Mouse (Mus musculus): Measurements from ENCODE around the gene Gm20388. TPM values are rescaled to one million over a fixed set of nuclear protein-coding genes. Genes with fewer than 3 reads are reported as not detected.

Gm20388 gene
- polyA plus RNA-seq, 1 experiment from 2014 or later: 5.5 TPM

GRCm38 (mm10) chr8:121827726-121828125 is 1917.1 kb downstream of the Gm20388 start:
- peak overlapping the region; percentile 97; the same call in 1 of the 2 replicates for H3K4me3 ChIP-seq
- peaks cover 19% of the 10 kb centered on the region for H3K4me1 ChIP-seq
- WGBS: 97% methylated on average over 5 of the region's 5 CpGs
- no peak overlapping the region for H3K27ac ChIP-seq
- no peaks in the 10 kb centered on the region for H3K9me3 ChIP-seq
- no peak for DNase-seq (ENCODE audit: extremely low spot score, low spot score)
- H3K27me3 ChIP-seq (ENCODE audit: poor library complexity, severe bottlenecking): 0 out of 2 replicates have a peak, but pooled peaks cover 4% of the 10 kb centered on the region
- peaks cover 6% of the 10 kb centered on the region for H3K36me3 ChIP-seq (replicated peaks)

GRCm38 (mm10) chr8:121828376-121829023 is 1917.9 kb downstream of the Gm20388 start:
- 38% methylated on average over 10 of the region's 10 CpGs for WGBS
- Histone ChIP-seq H3K27ac (peak overlapping the region; percentile 90), H3K27me3 (ENCODE audit: poor library complexity, severe bottlenecking) (0 out of 2 replicates have a peak, but pooled peaks cover 4% of the 10 kb centered on the region)

GRCm38 (mm10) chr8:121829048-121829776 is 1918.6 kb downstream of the Gm20388 start, which contains the start of gene Klhdc4:
Gene Klhdc4 (minus strand): TSS chr8:121829569.
- under 1% methylated on average over 68 of the region's 68 CpGs for WGBS
- peak within 1 kb of the TSS; percentile 90 for H3K27ac ChIP-seq

More at GRCm38 (mm10) chr8:121828376-121829023, 1917.9 kb downstream of the Gm20388 start:
- Histone ChIP-seq H3K9me3 (no peaks in the 10 kb centered on the region), H3K36me3 (replicated peaks) (peaks cover 6% of the 10 kb centered on the region), H3K4me3 (peak overlapping the region; percentile 97), H3K4me1 (peaks cover 19% of the 10 kb centered on the region)
- no peak for DNase-seq (ENCODE audit: extremely low spot score, low spot score)

GRCm38 (mm10) chr8:121829777-121830362 is 1919.2 kb downstream of the Gm20388 start:
- Histone ChIP-seq H3K36me3 (replicated peaks) (peaks cover 6% of the 10 kb centered on the region), H3K4me3 (peak overlapping the region; percentile 97), H3K27me3 (ENCODE audit: poor library complexity, severe bottlenecking) (0 out of 2 replicates have a peak, but pooled peaks cover 4% of the 10 kb centered on the region), H3K9me3 (no peaks in the 10 kb centered on the region), H3K27ac (peak overlapping the region; percentile 90), H3K4me1 (peaks cover 19% of the 10 kb centered on the region)
- no peak for DNase-seq (ENCODE audit: extremely low spot score, low spot score)
- 20% methylated on average over 18 of the region's 18 CpGs for WGBS

More at GRCm38 (mm10) chr8:121829048-121829776, 1918.6 kb downstream of the Gm20388 start, which contains the start of gene Klhdc4:
- peaks cover 6% of the 10 kb centered on the region for H3K36me3 ChIP-seq (replicated peaks)
- peaks cover 19% of the 10 kb centered on the region for H3K4me1 ChIP-seq
- DNase-seq (ENCODE audit: extremely low spot score, low spot score): peak; percentile 90
- 0 out of 2 replicates have a peak, but pooled peaks cover 4% of the 10 kb centered on the region for H3K27me3 ChIP-seq (ENCODE audit: poor library complexity, severe bottlenecking)
- H3K4me3 ChIP-seq: peak within 1 kb of the TSS; percentile 97
- H3K9me3 ChIP-seq: no peaks in the 10 kb centered on the region

- H3K27ac ChIP-seq: peak overlapping the region; percentile 81
- 82% methylated on average over 2 of the region's 2 CpGs for WGBS
- DNase-seq (ENCODE audit: extremely low spot score, low spot score): no peak
Measured at GRCm38 (mm10) chr8:121832061-121832460, 1921.4 kb downstream of the Gm20388 start.

GRCm38 (mm10) chr8:121832503-121832902 is 1921.9 kb downstream of the Gm20388 start:
- peak; percentile 58 for DNase-seq (ENCODE audit: extremely low spot score, low spot score)
- no peaks in the 10 kb centered on the region for H3K9me3 ChIP-seq
- peaks cover 19% of the 10 kb centered on the region for H3K4me1 ChIP-seq
- H3K27ac ChIP-seq: peak overlapping the region; percentile 81
- 0 out of 2 replicates have a peak, but pooled peaks cover 4% of the 10 kb centered on the region for H3K27me3 ChIP-seq (ENCODE audit: poor library complexity, severe bottlenecking)
- peaks cover 7% of the 10 kb centered on the region for H3K36me3 ChIP-seq (replicated peaks)
- 18% methylated on average over 6 of the region's 6 CpGs for WGBS
- peak overlapping the region; percentile 31; the same call in 1 of the 2 replicates for H3K4me3 ChIP-seq

More at GRCm38 (mm10) chr8:121832061-121832460, 1921.4 kb downstream of the Gm20388 start:
- H3K36me3 ChIP-seq (replicated peaks): peaks cover 8% of the 10 kb centered on the region
- 0 out of 2 replicates have a peak, but pooled peaks cover 4% of the 10 kb centered on the region for H3K27me3 ChIP-seq (ENCODE audit: poor library complexity, severe bottlenecking)
- H3K4me3 ChIP-seq: no peak overlapping the region
- no peaks in the 10 kb centered on the region for H3K9me3 ChIP-seq
- peaks cover 19% of the 10 kb centered on the region for H3K4me1 ChIP-seq

GRCm38 (mm10) chr8:121841242-121841641 is 1930.6 kb downstream of the Gm20388 start:
- H3K4me1 ChIP-seq: 0 out of 2 replicates have a peak, but pooled peaks cover 4% of the 10 kb centered on the region
- no peaks in the 10 kb centered on the region for H3K27me3 ChIP-seq (ENCODE audit: poor library complexity, severe bottlenecking)
- WGBS: 52% methylated on average over 8 of the region's 8 CpGs
- H3K9me3 ChIP-seq: no peaks in the 10 kb centered on the region
- H3K36me3 ChIP-seq (replicated peaks): peaks cover 43% of the 10 kb centered on the region
- H3K27ac ChIP-seq: no peak overlapping the region
- H3K4me3 ChIP-seq: no peak overlapping the region
- DNase-seq (ENCODE audit: extremely low spot score, low spot score): peak; percentile 48

DNA sequence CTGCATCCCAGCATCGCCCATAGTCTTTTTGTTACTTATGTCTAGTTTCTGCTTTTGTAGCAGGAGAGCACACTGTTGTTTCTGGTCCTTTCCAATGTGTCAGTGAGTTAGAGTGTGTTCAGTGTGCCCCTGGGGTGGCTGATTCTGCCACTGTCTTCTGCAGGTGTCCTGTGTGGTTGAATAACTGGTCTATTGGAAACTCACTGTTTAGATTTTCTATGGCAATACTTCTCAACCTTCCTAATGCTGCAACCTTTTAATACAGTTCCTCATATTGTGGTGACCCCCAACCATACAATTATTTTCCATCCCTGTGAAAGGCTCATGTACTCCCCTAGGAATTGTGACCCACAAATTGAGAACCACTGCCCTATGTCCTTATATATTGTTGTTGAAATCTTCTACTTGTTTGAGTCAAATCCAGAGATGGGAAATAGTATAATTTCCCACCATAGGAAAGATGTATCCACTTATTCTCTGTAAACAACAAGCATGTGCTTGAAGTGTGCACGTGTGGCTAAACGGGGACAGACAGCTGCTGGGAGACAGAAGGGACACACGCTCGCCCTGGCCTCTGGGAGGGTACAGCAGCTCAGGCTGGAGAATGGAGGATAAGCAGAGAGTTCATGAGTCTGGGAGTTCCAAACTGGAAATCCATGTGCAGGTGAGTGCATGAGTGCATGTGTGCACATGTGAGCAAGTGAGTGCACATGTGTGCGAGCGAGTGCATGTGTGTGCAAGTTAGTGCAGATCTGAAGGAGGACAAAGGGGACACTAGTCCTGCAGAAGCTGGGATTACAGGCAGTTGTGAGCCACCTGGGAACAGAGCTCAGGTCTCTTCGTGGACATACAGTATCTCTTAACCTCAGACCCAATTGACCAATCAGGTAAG is 1931.7 kb downstream of the Gm20388 start:
- Histone ChIP-seq H3K4me3 (no peak overlapping the region), H3K27me3 (ENCODE audit: poor library complexity, severe bottlenecking) (no peaks in the 10 kb centered on the region), H3K4me1 (0 out of 2 replicates have a peak, but pooled peaks cover 4% of the 10 kb centered on the region), H3K36me3 (replicated peaks) (peaks cover 41% of the 10 kb centered on the region), H3K9me3 (no peaks in the 10 kb centered on the region), H3K27ac (no peak overlapping the region)
- no peak for DNase-seq (ENCODE audit: extremely low spot score, low spot score)
- WGBS: 90% methylated on average over 8 of the region's 8 CpGs

GRCm38 (mm10) chr8:121843184-121843733 is 1932.6 kb downstream of the Gm20388 start:
- Histone ChIP-seq H3K4me1 (0 out of 2 replicates have a peak, but pooled peaks cover 4% of the 10 kb centered on the region), H3K36me3 (replicated peaks) (peaks cover 41% of the 10 kb centered on the region), H3K27me3 (ENCODE audit: poor library complexity, severe bottlenecking) (no peaks in the 10 kb centered on the region), H3K27ac (no peak overlapping the region), H3K4me3 (no peak overlapping the region), H3K9me3 (no peaks in the 10 kb centered on the region)
- WGBS: 78% methylated on average over 3 of the region's 3 CpGs
- no peak for DNase-seq (ENCODE audit: extremely low spot score, low spot score)

DNA sequence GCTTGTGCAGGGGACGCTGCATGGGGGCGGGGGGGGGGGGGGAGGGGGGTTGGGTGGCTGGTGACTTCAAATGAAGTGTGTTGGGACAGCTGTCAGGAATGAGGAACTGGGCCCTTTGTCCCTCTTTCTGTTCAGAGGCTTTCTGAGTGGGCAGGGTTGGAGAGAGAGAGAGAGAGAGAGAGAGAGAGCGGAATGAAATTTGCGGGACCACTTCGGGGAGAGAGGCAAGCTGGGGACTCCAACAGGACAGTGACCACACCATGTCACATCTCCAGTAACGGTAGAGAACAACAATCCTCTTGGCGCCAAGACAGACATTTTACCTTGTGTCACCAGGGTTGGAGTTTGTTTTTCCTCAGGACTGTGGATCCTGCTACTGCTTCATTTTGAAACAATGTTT is 1934.1 kb downstream of the Gm20388 start:
- no peak overlapping the region for H3K4me3 ChIP-seq
- 76% methylated on average over 6 of the region's 7 CpGs for WGBS
- no peak overlapping the region for H3K27ac ChIP-seq
- peaks cover 41% of the 10 kb centered on the region for H3K36me3 ChIP-seq (replicated peaks)
- H3K9me3 ChIP-seq: no peaks in the 10 kb centered on the region
- H3K27me3 ChIP-seq (ENCODE audit: poor library complexity, severe bottlenecking): no peaks in the 10 kb centered on the region
- H3K4me1 ChIP-seq: 0 out of 2 replicates have a peak, but pooled peaks cover 4% of the 10 kb centered on the region
- DNase-seq (ENCODE audit: extremely low spot score, low spot score): no peak

GRCm38 (mm10) chr8:121846815-121847214 is 1936.2 kb downstream of the Gm20388 start:
- H3K9me3 ChIP-seq: no peaks in the 10 kb centered on the region
- H3K4me1 ChIP-seq: peaks cover 23% of the 10 kb centered on the region
- H3K36me3 ChIP-seq (replicated peaks): peaks cover 33% of the 10 kb centered on the region
- no peaks in the 10 kb centered on the region for H3K27me3 ChIP-seq (ENCODE audit: poor library complexity, severe bottlenecking)
- H3K27ac ChIP-seq: no peak overlapping the region
- no peak overlapping the region for H3K4me3 ChIP-seq
- DNase-seq (ENCODE audit: extremely low spot score, low spot score): no peak
